Mouse (Mus musculus) hindbrain, embryonic 14.5 days (tissue): ENCODE results near the gene Plk5. TPM values are rescaled to one million over a fixed set of nuclear protein-coding genes. Genes with fewer than 3 reads are reported as not detected.

Experiments used
- ATAC-seq: fragments of 200-750 bp; cut with Nextera tagmentation; 2 replicates; pipeline ENCODE4 v1.8.0; 2017; ENCODE audit warnings: moderate number of reproducible peaks, mild to moderate bottlenecking, moderate TSS enrichment, moderate library complexity; ENCODE audit not compliant: low FRiP score
- DNase-seq: peaks from one replicate; pipeline ENCODE4 v3.0.0-alpha.2; 2015; ENCODE audit warnings: low spot score
- H3K27ac ChIP-seq: fragments of 300-500 bp; sonication (generic); 2 replicates; pipeline ENCODE4 v1.5.1; 2014; ENCODE audit warnings: mild to moderate bottlenecking, moderate library complexity
- H3K27me3 ChIP-seq: fragments of 300-500 bp; sonication (generic); 2 replicates; pipeline ENCODE4 v1.6.1; 2014; ENCODE audit warnings: mild to moderate bottlenecking, low read length, mixed read lengths; ENCODE audit not compliant: control insufficient read depth, insufficient read depth
- H3K36me3 ChIP-seq: fragments of 300-500 bp; sonication (generic); replicated peaks from 2 replicates; pipeline ENCODE4 v1.6.1; 2014; ENCODE audit not compliant: control insufficient read depth, insufficient read depth
- H3K4me1 ChIP-seq: fragments of 300-500 bp; sonication (generic); replicated peaks from 2 replicates; pipeline ENCODE4 v1.6.1; 2014; ENCODE audit warnings: antibody characterized with exemption, low read length, mixed read lengths; ENCODE audit not compliant: control insufficient read depth, insufficient read depth
- H3K4me2 ChIP-seq: fragments of 300-500 bp; sonication (generic); replicated peaks from 2 replicates; pipeline ENCODE4 v1.6.1; 2014; ENCODE audit warnings: mild to moderate bottlenecking, moderate library complexity
- H3K4me3 ChIP-seq: fragments of 300-500 bp; sonication (generic); replicated peaks from 2 replicates; pipeline ENCODE4 v1.5.1; 2014; ENCODE audit warnings: mild to moderate bottlenecking, low read length
- H3K9ac ChIP-seq: fragments of 300-500 bp; sonication (generic); 2 replicates; pipeline ENCODE4 v1.6.1; 2014
- H3K9me3 ChIP-seq: fragments of 300-500 bp; sonication (generic); 2 replicates; pipeline ENCODE4 v1.6.1; 2016; ENCODE audit warnings: low read length; ENCODE audit not compliant: control insufficient read depth
- WGBS: fragments of 180-500 bp; shearing (Covaris S2); extraction: QIAGEN DNeasy Blood & Tissue Kit; methylation state at CpG from one replicate; pipeline ENCODE4 v1.1.7; 2014; 5-methylcytosine and 5-hydroxymethylcytosine counted together
- polyA plus RNA-seq: library from polyadenylated mRNA; unstranded; fragments of >200 nt; fragmentation: Nextera tagmentation; extraction: Ambion mirVana; gene quantifications from 2 replicates; pipeline ENCODE4 v1.2.1, GENCODE M21; 2014

Plk5 gene
- polyA plus RNA-seq, 1 experiment from 2014 or later = 3.6 TPM

- Histone ChIP-seq H3K9me3 (no peaks in the 10 kb centered on the region), H3K27ac (no peak overlapping the region), H3K27me3 (no peaks in the 10 kb centered on the region), H3K4me2 (peak overlapping the region; percentile 96), H3K9ac (peak overlapping the region; percentile 99; the same call in 1 of the 2 replicates), H3K4me3 (peak overlapping the region; percentile 98), H3K4me1 (peaks cover 24% of the 10 kb centered on the region), H3K36me3 (peaks cover 56% of the 10 kb centered on the region)
- no peak for DNase-seq
- WGBS = 79% methylated on average over 7 of the region's 7 CpGs
- no peak for ATAC-seq
Observed at GRCm38 (mm10) chr10:80382641-80383365, 26.5 kb downstream of the Plk5 start.

GRCm38 (mm10) chr10:80383431-80383830 is 27.2 kb downstream of the Plk5 start:
- H3K27ac ChIP-seq = no peak overlapping the region

GRCm38 (mm10) chr10:80384115-80384639 is 27.9 kb downstream of the Plk5 start:
- WGBS = 81% methylated on average over 4 of the region's 4 CpGs
- H3K36me3 ChIP-seq = peaks cover 56% of the 10 kb centered on the region

More at GRCm38 (mm10) chr10:80383431-80383830, 27.2 kb downstream of the Plk5 start:
- H3K27me3 ChIP-seq = no peaks in the 10 kb centered on the region
- no peaks in the 10 kb centered on the region for H3K9me3 ChIP-seq
- ATAC-seq (no peak), DNase-seq (no peak)
- H3K9ac ChIP-seq = peak overlapping the region; percentile 99; the same call in 1 of the 2 replicates
- peak overlapping the region; percentile 98 for H3K4me3 ChIP-seq
- peaks cover 30% of the 10 kb centered on the region for H3K4me1 ChIP-seq
- peaks cover 56% of the 10 kb centered on the region for H3K36me3 ChIP-seq
- 58% methylated on average over 4 of the region's 4 CpGs for WGBS
- H3K4me2 ChIP-seq = peak overlapping the region; percentile 96

GRCm38 (mm10) chr10:80384709-80385108 is 28.4 kb downstream of the Plk5 start:
- peak overlapping the region; percentile 99 for H3K9ac ChIP-seq
- peak overlapping the region; percentile 98 for H3K27ac ChIP-seq
- peaks cover 31% of the 10 kb centered on the region for H3K4me1 ChIP-seq
- 47% methylated on average over 7 of the region's 7 CpGs for WGBS
- ATAC-seq (no peak), DNase-seq (no peak)
- H3K36me3 ChIP-seq = peaks cover 52% of the 10 kb centered on the region
- H3K4me2 ChIP-seq = peak overlapping the region; percentile 96
- H3K4me3 ChIP-seq = peak overlapping the region; percentile 98
- no peaks in the 10 kb centered on the region for H3K27me3 ChIP-seq
- H3K9me3 ChIP-seq = no peaks in the 10 kb centered on the region

More at GRCm38 (mm10) chr10:80384115-80384639, 27.9 kb downstream of the Plk5 start:
- H3K27ac ChIP-seq = peak overlapping the region; percentile 44; the same call in 1 of the 2 replicates
- ATAC-seq = no peak
- H3K4me2 ChIP-seq = peak overlapping the region; percentile 96
- no peaks in the 10 kb centered on the region for H3K27me3 ChIP-seq
- H3K9ac ChIP-seq = peak overlapping the region; percentile 99
- H3K4me3 ChIP-seq = peak overlapping the region; percentile 98
- DNase-seq = no peak
- H3K9me3 ChIP-seq = no peaks in the 10 kb centered on the region
- H3K4me1 ChIP-seq = peaks cover 31% of the 10 kb centered on the region

GRCm38 (mm10) chr10:80385310-80385709 is 29.1 kb downstream of the Plk5 start:
- peak overlapping the region; percentile 98 for H3K4me3 ChIP-seq
- H3K36me3 ChIP-seq = peaks cover 46% of the 10 kb centered on the region
- peak; percentile 36 for DNase-seq
- no peak for ATAC-seq
- H3K27me3 ChIP-seq = no peaks in the 10 kb centered on the region
- H3K4me1 ChIP-seq = peaks cover 31% of the 10 kb centered on the region
- peak overlapping the region; percentile 96 for H3K4me2 ChIP-seq
- peak overlapping the region; percentile 98 for H3K27ac ChIP-seq
- peak overlapping the region; percentile 99 for H3K9ac ChIP-seq
- 4% methylated on average over 7 of the region's 7 CpGs for WGBS
- no peaks in the 10 kb centered on the region for H3K9me3 ChIP-seq

GRCm38 (mm10) chr10:80385811-80386734 is 29.8 kb downstream of the Plk5 start:
- WGBS = under 1% methylated on average over 34 of the region's 34 CpGs
- H3K9me3 ChIP-seq = no peaks in the 10 kb centered on the region
- peak overlapping the region; percentile 99 for H3K9ac ChIP-seq
- peaks cover 47% of the 10 kb centered on the region for H3K36me3 ChIP-seq
- H3K4me1 ChIP-seq = peaks cover 31% of the 10 kb centered on the region
- DNase-seq (peak; percentile 73), ATAC-seq (peak; percentile 69)
- peak overlapping the region; percentile 96 for H3K4me2 ChIP-seq
- peak overlapping the region; percentile 98 for H3K4me3 ChIP-seq
- H3K27ac ChIP-seq = peak overlapping the region; percentile 98
- no peaks in the 10 kb centered on the region for H3K27me3 ChIP-seq

GRCm38 (mm10) chr10:80386735-80387471 is 30.6 kb downstream of the Plk5 start:
- H3K4me3 ChIP-seq = peak overlapping the region; percentile 98
- DNase-seq = no peak
- H3K36me3 ChIP-seq = peaks cover 47% of the 10 kb centered on the region
- H3K27me3 ChIP-seq = no peaks in the 10 kb centered on the region
- H3K4me2 ChIP-seq = peak overlapping the region; percentile 96
- peak overlapping the region; percentile 98 for H3K27ac ChIP-seq
- peak overlapping the region; percentile 99 for H3K9ac ChIP-seq
- no peak for ATAC-seq
- H3K4me1 ChIP-seq = peaks cover 31% of the 10 kb centered on the region
- no peaks in the 10 kb centered on the region for H3K9me3 ChIP-seq
- under 1% methylated on average over 78 of the region's 94 CpGs for WGBS

- Histone ChIP-seq H3K36me3 (peaks cover 47% of the 10 kb centered on the region), H3K27me3 (no peaks in the 10 kb centered on the region), H3K4me3 (peak within 1 kb of the TSS; percentile 98), H3K27ac (peak within 1 kb of the TSS; percentile 98), H3K4me1 (peaks cover 31% of the 10 kb centered on the region), H3K9me3 (no peaks in the 10 kb centered on the region), H3K9ac (peak within 1 kb of the TSS; percentile 99), H3K4me2 (peak within 1 kb of the TSS; percentile 96)
- ATAC-seq (peak; percentile 21), DNase-seq (peak; percentile 93)
- WGBS = under 1% methylated on average over 35 of the region's 61 CpGs
Observed at GRCm38 (mm10) chr10:80387522-80387959, 31.3 kb downstream of the Plk5 start, which contains the start of gene Mex3d. TSS of gene Mex3d (minus strand) at chr10:80387659.
